Mouse (Mus musculus) ES-Bruce4 (cell line): ENCODE data around the gene Ptpn6.

Experiments used
- CTCF ChIP-seq: IDR thresholded peaks from one replicate; pipeline ENCODE4 v1.8.1; 2011; ENCODE audit warnings: low read depth, low read length
- EP300 ChIP-seq: IDR thresholded peaks from 2 replicates; pipeline ENCODE4 v1.6.1; 2011; ENCODE audit warnings: low read depth, low read length; ENCODE audit not compliant: insufficient read depth

DNA sequence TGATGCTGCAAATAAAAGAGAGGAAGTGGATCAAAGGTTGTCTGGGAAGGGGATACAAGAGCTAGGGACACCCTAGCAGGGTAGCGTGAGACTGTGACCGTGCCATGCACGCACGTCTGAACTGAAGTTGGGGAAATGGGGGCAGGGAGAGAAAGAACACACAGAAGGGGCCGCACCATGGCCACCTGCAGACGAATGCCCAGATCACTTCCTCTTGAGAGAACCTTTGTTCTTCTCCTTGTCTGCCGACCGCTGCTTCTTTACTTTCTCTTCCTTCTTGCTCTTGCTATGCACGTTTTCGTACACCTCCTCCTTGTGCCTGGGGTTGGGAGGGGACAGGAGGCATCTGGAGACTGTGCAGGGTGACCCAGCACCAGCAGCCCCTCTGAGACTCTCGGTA is 17.6 kb downstream of the Ptpn6 start:
- TF ChIP-seq EP300 (no peak), CTCF (no peak)
